Mouse (Mus musculus): Measurements from ENCODE around the gene Stx1a. TPM values are rescaled to one million over a fixed set of nuclear protein-coding genes. Genes with fewer than 3 reads are reported as not detected.

Stx1a gene
- polyA plus RNA-seq, 1 experiment from 2014 or later: 8.2 TPM

DNA sequence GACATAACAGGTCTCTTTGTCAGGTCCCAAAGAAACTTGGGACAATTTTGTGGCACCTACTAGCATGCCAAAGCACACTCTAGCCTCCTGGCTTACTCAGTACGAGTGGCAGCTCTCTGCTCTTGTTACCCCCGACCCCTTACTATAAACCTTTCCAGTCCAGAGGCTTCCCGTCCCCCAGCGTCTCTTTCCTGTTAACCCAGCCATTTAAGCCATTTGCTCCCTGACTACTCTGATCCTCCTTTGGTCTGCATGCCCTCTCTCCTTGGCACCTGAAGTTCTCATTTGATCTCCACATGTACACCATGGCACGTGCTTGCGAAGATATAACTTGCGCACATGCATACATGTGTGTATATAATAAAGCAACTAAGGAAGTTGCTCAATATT lies 13.0 kb upstream of the Stx1a start:
- Histone ChIP-seq H3K4me2 (ENCODE audit: low read depth, severe bottlenecking) (peak overlapping the region; percentile 75), H3K27me3 (ENCODE audit: control insufficient read depth, insufficient read depth, low read length) (no peaks in the 10 kb centered on the region), H3K4me3 (ENCODE audit: low read depth, low read length) (peak overlapping the region; percentile 53), H3K36me3 (ENCODE audit: control insufficient read depth, insufficient read depth, low read length) (no peaks in the 10 kb centered on the region), H3K9ac (ENCODE audit: low read length) (no peak overlapping the region), H3K9me3 (ENCODE audit: control insufficient read depth, low read length) (no peaks in the 10 kb centered on the region), H3K27ac (replicated peaks; ENCODE audit: low read depth, low read length) (no peak overlapping the region), H3K4me1 (ENCODE audit: control insufficient read depth, insufficient read depth, low read length) (peaks cover 10% of the 10 kb centered on the region; the same call in 1 of the 2 replicates)
- ATAC-seq (ENCODE audit: insufficient number of reproducible peaks, low FRiP score, low TSS enrichment, low read depth) (no peak), DNase-seq (ENCODE audit: low spot score) (no peak)
- WGBS: 50% methylated on average over 7 of the region's 7 CpGs

DNA sequence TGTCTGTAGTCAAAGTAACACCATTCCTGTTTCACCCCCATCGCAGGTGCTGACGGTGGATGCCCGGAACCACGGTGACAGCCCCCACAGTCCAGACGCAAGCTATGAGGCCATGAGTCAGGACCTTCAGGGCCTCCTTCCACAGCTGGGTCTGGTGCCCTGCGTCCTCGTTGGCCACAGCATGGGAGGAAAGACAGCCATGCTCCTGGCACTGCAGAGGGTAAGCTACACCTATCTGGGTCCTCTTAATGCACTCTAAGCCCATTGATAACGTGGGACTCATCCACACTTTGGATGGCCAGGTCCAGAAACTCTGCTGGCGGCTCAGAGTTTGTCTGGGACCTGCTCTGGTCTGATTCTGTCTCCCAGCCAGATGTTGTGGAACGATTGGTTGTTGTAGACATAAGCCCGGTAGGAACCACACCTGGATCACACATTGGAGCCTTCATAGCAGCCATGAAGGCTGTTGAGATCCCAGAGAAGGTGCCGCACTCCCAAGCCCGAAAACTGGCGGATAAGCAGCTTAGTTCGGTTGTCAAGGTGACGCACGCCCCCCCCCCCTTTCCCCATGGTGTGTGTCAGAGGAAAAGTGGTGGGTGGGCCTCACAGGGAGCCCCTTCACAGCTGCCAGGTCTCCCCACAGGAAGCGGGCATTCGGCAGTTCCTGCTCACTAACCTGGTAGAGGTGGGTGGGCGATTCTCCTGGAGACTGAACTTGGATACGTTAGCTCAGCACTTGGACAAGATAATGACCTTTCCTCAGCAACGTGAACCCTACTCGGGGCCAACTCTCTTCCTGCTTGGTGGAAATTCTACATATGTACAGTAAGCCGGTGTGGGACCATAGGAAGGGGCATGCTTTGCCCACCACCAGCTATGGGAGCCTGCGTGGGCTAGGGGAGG lies 12.2 kb upstream of the Stx1a start:
- Histone ChIP-seq H3K27me3 (ENCODE audit: control insufficient read depth, insufficient read depth, low read length) (no peaks in the 10 kb centered on the region), H3K27ac (replicated peaks; ENCODE audit: low read depth, low read length) (no peak overlapping the region), H3K4me2 (ENCODE audit: low read depth, severe bottlenecking) (no peak overlapping the region), H3K36me3 (ENCODE audit: control insufficient read depth, insufficient read depth, low read length) (no peaks in the 10 kb centered on the region), H3K4me3 (ENCODE audit: low read depth, low read length) (no peak overlapping the region), H3K4me1 (ENCODE audit: control insufficient read depth, insufficient read depth, low read length) (peaks cover 10% of the 10 kb centered on the region; the same call in 1 of the 2 replicates), H3K9me3 (ENCODE audit: control insufficient read depth, low read length) (no peaks in the 10 kb centered on the region), H3K9ac (ENCODE audit: low read length) (no peak overlapping the region)
- no peak for ATAC-seq (ENCODE audit: insufficient number of reproducible peaks, low FRiP score, low TSS enrichment, low read depth)
- no peak for DNase-seq (ENCODE audit: low spot score)
- 86% methylated on average over 25 of the region's 25 CpGs for WGBS

GRCm38 (mm10) chr5:135011809-135012613 lies 11.3 kb upstream of the Stx1a start:
- Histone ChIP-seq H3K27ac (replicated peaks; ENCODE audit: low read depth, low read length) (no peak overlapping the region; the same call in 1 of the 2 replicates), H3K27me3 (ENCODE audit: control insufficient read depth, insufficient read depth, low read length) (no peaks in the 10 kb centered on the region), H3K9me3 (ENCODE audit: control insufficient read depth, low read length) (no peaks in the 10 kb centered on the region), H3K4me3 (ENCODE audit: low read depth, low read length) (peak overlapping the region; percentile 6; the same call in 1 of the 2 replicates), H3K4me2 (ENCODE audit: low read depth, severe bottlenecking) (peak overlapping the region; percentile 27), H3K9ac (ENCODE audit: low read length) (0 out of 2 replicates have a peak overlapping the region, but pooled peaks have one; percentile 12), H3K36me3 (ENCODE audit: control insufficient read depth, insufficient read depth, low read length) (no peaks in the 10 kb centered on the region), H3K4me1 (ENCODE audit: control insufficient read depth, insufficient read depth, low read length) (peaks cover 10% of the 10 kb centered on the region; the same call in 1 of the 2 replicates)
- ATAC-seq (ENCODE audit: insufficient number of reproducible peaks, low FRiP score, low TSS enrichment, low read depth): no peak
- 21% methylated on average over 26 of the region's 26 CpGs for WGBS
- DNase-seq (ENCODE audit: low spot score): no peak

DNA sequence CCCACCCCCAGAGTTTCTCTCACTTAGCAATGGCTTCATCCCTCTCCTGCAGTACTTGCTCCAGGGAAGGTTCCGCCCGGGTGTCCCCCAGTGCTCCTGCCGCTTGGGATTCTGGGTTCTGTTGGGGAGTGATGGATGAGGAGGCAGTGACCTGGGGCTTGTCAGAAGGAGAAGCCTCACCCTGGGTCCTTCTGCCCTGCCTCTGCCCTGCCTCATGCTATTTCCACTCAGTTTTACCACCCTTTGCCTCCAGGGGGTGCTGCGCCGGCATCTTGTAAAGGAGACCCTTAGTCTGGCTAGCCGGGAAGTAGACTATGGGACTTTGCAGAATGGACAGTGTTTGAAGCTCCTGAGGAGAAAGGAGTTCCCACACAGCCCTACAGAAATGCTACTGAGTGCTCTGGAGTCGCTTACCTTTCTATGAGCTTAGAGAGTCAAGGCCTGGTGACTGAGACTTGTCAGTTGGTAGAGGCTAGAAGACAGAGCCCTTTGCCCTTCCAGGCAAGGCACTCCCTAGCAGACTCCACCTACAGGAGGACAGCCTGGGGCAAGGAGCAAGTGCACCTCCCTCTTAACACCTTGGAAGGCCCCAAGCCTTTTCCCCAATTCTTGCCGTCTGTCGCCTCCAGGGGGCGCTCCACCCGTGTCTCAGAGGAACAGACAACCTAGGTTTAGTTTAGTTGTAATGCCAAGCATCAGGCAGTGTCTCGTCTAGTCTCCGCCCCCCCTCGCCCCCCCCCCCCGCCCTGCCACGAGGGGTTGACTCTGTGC lies 10.4 kb upstream of the Stx1a start:
- ATAC-seq (ENCODE audit: insufficient number of reproducible peaks, low FRiP score, low TSS enrichment, low read depth): no peak
- no peak overlapping the region for H3K4me3 ChIP-seq (ENCODE audit: low read depth, low read length)
- no peaks in the 10 kb centered on the region for H3K27me3 ChIP-seq (ENCODE audit: control insufficient read depth, insufficient read depth, low read length)
- no peaks in the 10 kb centered on the region for H3K36me3 ChIP-seq (ENCODE audit: control insufficient read depth, insufficient read depth, low read length)
- peaks cover 10% of the 10 kb centered on the region; the same call in 1 of the 2 replicates for H3K4me1 ChIP-seq (ENCODE audit: control insufficient read depth, insufficient read depth, low read length)
- H3K27ac ChIP-seq (replicated peaks; ENCODE audit: low read depth, low read length): no peak overlapping the region; the same call in 1 of the 2 replicates
- H3K9me3 ChIP-seq (ENCODE audit: control insufficient read depth, low read length): no peaks in the 10 kb centered on the region
- H3K4me2 ChIP-seq (ENCODE audit: low read depth, severe bottlenecking): peak overlapping the region; percentile 27
- peak; percentile 87 for DNase-seq (ENCODE audit: low spot score)
- 2% methylated on average over 16 of the region's 16 CpGs for WGBS
- no peak overlapping the region for H3K9ac ChIP-seq (ENCODE audit: low read length)

DNA sequence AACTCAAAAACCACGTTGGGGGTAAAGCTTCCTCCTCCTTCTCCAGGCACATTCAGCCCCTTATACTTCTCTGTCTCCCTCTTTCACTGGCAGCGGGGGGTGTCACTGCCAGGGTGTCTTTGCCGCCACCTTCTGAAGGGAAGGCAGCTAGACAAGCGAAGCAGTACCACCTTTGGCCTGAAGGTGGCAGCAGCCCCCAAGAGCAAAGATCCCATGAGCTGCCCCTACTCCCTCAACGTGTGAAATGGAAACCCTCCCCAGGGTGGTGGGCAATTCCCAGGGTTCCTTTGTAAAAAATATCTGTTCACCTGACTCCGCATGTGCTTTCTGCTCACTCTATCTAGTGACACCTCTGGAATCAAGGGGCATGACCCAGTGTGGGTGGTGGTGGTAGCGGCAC lies 7.8 kb upstream of the Stx1a start:
- Histone ChIP-seq H3K9ac (ENCODE audit: low read length) (no peak overlapping the region), H3K4me3 (ENCODE audit: low read depth, low read length) (no peak overlapping the region), H3K9me3 (ENCODE audit: control insufficient read depth, low read length) (no peaks in the 10 kb centered on the region), H3K4me1 (ENCODE audit: control insufficient read depth, insufficient read depth, low read length) (peaks cover 8% of the 10 kb centered on the region; the same call in 1 of the 2 replicates), H3K36me3 (ENCODE audit: control insufficient read depth, insufficient read depth, low read length) (no peaks in the 10 kb centered on the region), H3K4me2 (ENCODE audit: low read depth, severe bottlenecking) (no peak overlapping the region), H3K27me3 (ENCODE audit: control insufficient read depth, insufficient read depth, low read length) (no peaks in the 10 kb centered on the region), H3K27ac (replicated peaks; ENCODE audit: low read depth, low read length) (no peak overlapping the region)
- DNase-seq (ENCODE audit: low spot score) (peak; percentile 89), ATAC-seq (ENCODE audit: insufficient number of reproducible peaks, low FRiP score, low TSS enrichment, low read depth) (no peak)
- 14% methylated on average over 7 of the region's 7 CpGs for WGBS

DNA sequence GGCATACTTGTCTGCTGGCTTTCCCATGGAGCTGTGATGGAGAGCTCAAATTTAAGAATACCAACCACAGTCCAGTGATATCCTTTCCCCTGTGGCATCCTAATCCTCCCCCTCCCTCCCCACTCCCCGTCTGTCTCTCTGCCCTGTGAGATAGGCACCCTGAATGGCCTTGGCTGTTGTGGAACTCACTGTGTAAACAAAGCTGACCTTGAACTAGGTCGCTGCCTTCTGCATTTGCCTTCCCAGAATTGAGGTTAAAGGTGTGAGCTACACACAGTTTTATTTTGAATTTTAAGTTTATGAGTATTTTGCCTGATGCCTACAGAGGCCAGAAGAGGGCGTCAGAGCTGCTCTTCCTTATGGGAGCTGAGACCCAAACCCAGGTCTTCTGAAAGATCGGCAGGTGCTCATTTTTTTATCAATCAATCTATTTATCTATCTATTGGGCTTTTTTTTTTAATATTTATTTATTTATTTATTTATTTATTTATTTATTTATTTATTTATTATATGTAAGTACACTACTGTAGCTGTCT lies 7.0 kb upstream of the Stx1a start:
- Histone ChIP-seq H3K4me2 (ENCODE audit: low read depth, severe bottlenecking) (no peak overlapping the region), H3K27me3 (ENCODE audit: control insufficient read depth, insufficient read depth, low read length) (no peaks in the 10 kb centered on the region), H3K4me1 (ENCODE audit: control insufficient read depth, insufficient read depth, low read length) (peaks cover 8% of the 10 kb centered on the region; the same call in 1 of the 2 replicates), H3K4me3 (ENCODE audit: low read depth, low read length) (no peak overlapping the region), H3K27ac (replicated peaks; ENCODE audit: low read depth, low read length) (no peak overlapping the region), H3K36me3 (ENCODE audit: control insufficient read depth, insufficient read depth, low read length) (no peaks in the 10 kb centered on the region), H3K9me3 (ENCODE audit: control insufficient read depth, low read length) (no peaks in the 10 kb centered on the region), H3K9ac (ENCODE audit: low read length) (no peak overlapping the region)
- WGBS: 62% methylated on average over 4 of the region's 4 CpGs
- DNase-seq (ENCODE audit: low spot score) (no peak), ATAC-seq (ENCODE audit: insufficient number of reproducible peaks, low FRiP score, low TSS enrichment, low read depth) (no peak)

GRCm38 (mm10) chr5:135021814-135022213 lies 1.5 kb upstream of the Stx1a start:
- H3K27me3 ChIP-seq (ENCODE audit: control insufficient read depth, insufficient read depth, low read length): no peaks in the 10 kb centered on the region
- H3K9ac ChIP-seq (ENCODE audit: low read length): no peak overlapping the region
- 78% methylated on average over 6 of the region's 6 CpGs for WGBS
- no peak for DNase-seq (ENCODE audit: low spot score)
- H3K27ac ChIP-seq (replicated peaks; ENCODE audit: low read depth, low read length): no peak overlapping the region
- no peak overlapping the region for H3K4me2 ChIP-seq (ENCODE audit: low read depth, severe bottlenecking)
- no peaks in the 10 kb centered on the region for H3K9me3 ChIP-seq (ENCODE audit: control insufficient read depth, low read length)
- peaks cover 6% of the 10 kb centered on the region; the same call in 1 of the 2 replicates for H3K4me1 ChIP-seq (ENCODE audit: control insufficient read depth, insufficient read depth, low read length)
- ATAC-seq (ENCODE audit: insufficient number of reproducible peaks, low FRiP score, low TSS enrichment, low read depth): no peak
- no peak overlapping the region for H3K4me3 ChIP-seq (ENCODE audit: low read depth, low read length)
- H3K36me3 ChIP-seq (ENCODE audit: control insufficient read depth, insufficient read depth, low read length): no peaks in the 10 kb centered on the region
